Mouse (Mus musculus): ENCODE data around the gene Phf21a. TPM values are rescaled to one million over a fixed set of nuclear protein-coding genes. Genes with fewer than 3 reads are reported as not detected.

Phf21a gene
- polyA plus RNA-seq, 1 experiment from 2014 or later, result 30.3 TPM

- peaks cover 21% of the 10 kb centered on the region for H3K36me3 ChIP-seq
- H3K27me3 ChIP-seq (ENCODE audit: insufficient read depth, poor library complexity, severe bottlenecking), result peaks cover 68% of the 10 kb centered on the region
- H3K4me3 ChIP-seq, result no peak overlapping the region
- H3K9me3 ChIP-seq, result no peaks in the 10 kb centered on the region
- no peak for DNase-seq (ENCODE audit: low spot score)
- H3K4me1 ChIP-seq, result peaks cover 24% of the 10 kb centered on the region
- H3K27ac ChIP-seq, result no peak overlapping the region
- 27% methylated on average over 20 of the region's 20 CpGs for WGBS
These were observed 274.6 kb downstream of the Phf21a start for GRCm38 (mm10) chr2:92367383-92368029.

DNA sequence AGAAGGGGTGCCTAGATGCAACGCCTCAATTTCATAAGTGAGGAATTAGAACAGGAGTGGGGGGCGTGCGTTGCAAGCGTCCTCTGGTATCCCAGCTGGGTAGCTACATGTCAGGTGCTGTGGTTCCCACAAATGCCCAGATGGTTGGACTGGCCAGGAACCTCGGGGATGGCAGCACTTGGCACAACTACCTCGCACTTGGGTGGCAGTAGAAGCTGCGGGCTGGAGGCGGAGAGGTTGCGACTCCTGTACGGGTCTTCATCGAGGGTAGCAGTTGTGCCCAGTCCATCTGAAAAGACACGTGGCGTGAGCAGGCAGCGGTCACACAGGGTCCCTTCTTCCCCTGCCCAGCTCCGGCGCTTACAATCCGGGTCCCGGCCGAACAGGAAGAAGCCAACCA, 277.5 kb downstream of the Phf21a start:
- Histone ChIP-seq H3K27me3 (ENCODE audit: insufficient read depth, poor library complexity, severe bottlenecking) (peaks cover 80% of the 10 kb centered on the region), H3K36me3 (no peaks in the 10 kb centered on the region), H3K27ac (peak overlapping the region; percentile 72), H3K4me1 (peaks cover 33% of the 10 kb centered on the region), H3K4me3 (peak overlapping the region; percentile 59), H3K9me3 (no peaks in the 10 kb centered on the region)
- 10% methylated on average over 19 of the region's 19 CpGs for WGBS
- DNase-seq (ENCODE audit: low spot score), result no peak

- no peak for DNase-seq (ENCODE audit: low spot score)
- Histone ChIP-seq H3K36me3 (no peaks in the 10 kb centered on the region), H3K27ac (peak overlapping the region; percentile 72), H3K27me3 (ENCODE audit: insufficient read depth, poor library complexity, severe bottlenecking) (peaks cover 76% of the 10 kb centered on the region), H3K9me3 (no peaks in the 10 kb centered on the region), H3K4me3 (peak overlapping the region; percentile 59), H3K4me1 (peaks cover 41% of the 10 kb centered on the region)
- WGBS, result 4% methylated on average over 44 of the region's 45 CpGs
These were observed 278.2 kb downstream of the Phf21a start for GRCm38 (mm10) chr2:92370821-92371805.

GRCm38 (mm10) chr2:92371971-92372690, 279.2 kb downstream of the Phf21a start:
- Histone ChIP-seq H3K36me3 (0 out of 2 replicates have a peak, but pooled peaks cover 1% of the 10 kb centered on the region), H3K4me1 (peaks cover 42% of the 10 kb centered on the region), H3K9me3 (no peaks in the 10 kb centered on the region), H3K4me3 (no peak overlapping the region), H3K27ac (no peak overlapping the region), H3K27me3 (ENCODE audit: insufficient read depth, poor library complexity, severe bottlenecking) (peaks cover 68% of the 10 kb centered on the region)
- DNase-seq (ENCODE audit: low spot score), result no peak
- 26% methylated on average over 10 of the region's 10 CpGs for WGBS

DNA sequence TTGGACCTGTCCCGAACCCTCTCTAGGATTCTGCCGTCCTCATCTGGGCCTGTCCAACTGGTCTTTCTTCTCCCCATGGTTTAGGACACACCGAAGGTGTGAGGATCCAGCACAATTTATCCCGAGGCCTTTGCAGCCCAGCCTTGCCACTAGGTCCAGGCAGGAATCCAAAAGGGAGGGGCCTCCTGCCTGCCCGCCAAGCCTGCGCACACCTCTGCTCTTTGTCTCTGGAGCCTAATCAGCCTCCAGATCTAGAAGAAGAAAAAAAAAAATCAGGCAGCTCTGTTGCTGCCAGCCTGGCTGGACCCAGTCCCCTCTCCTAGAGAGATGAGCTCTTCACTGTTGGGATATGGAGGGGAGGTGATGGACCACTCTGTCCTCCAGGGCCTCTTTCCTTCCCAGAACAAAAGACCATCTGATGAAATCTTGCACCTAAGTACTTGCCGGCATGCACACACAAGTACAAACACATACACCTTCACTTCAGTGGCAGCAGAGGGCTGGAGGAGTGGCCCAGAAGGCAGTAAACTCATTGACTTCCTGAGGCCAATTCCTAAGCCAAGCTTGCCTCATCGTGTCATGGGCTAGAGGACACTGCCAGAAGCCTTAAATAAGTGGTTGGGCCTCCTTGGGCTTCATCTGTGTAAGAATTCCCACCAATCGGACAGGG, 280.0 kb downstream of the Phf21a start:
- Histone ChIP-seq H3K9me3 (no peaks in the 10 kb centered on the region), H3K4me3 (no peak overlapping the region), H3K27me3 (ENCODE audit: insufficient read depth, poor library complexity, severe bottlenecking) (peaks cover 61% of the 10 kb centered on the region), H3K36me3 (peaks cover 8% of the 10 kb centered on the region; the same call in 1 of the 2 replicates), H3K4me1 (peaks cover 36% of the 10 kb centered on the region), H3K27ac (no peak overlapping the region)
- no peak for DNase-seq (ENCODE audit: low spot score)
- WGBS, result 59% methylated on average over 9 of the region's 9 CpGs

DNA sequence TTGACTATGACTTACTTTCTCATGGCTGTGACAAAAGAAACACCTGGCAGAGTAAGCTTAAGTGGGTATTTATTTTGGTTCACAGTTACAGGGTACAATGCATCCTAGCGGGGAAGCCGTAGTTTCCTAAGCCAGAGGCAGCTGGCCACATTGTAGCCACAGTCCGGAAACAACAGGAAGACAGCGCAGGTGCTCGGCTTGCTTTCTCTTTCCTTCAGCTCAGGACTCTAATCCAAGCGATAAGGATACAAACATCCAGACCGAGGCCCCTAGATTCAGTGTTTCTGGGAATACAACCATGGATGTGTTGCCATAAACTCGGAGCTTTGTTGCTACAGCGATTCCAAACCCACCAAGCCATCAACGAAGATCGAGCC, 280.5 kb downstream of the Phf21a start:
- Histone ChIP-seq H3K27ac (no peak overlapping the region), H3K4me3 (no peak overlapping the region), H3K36me3 (peaks cover 12% of the 10 kb centered on the region), H3K4me1 (peaks cover 36% of the 10 kb centered on the region), H3K27me3 (ENCODE audit: insufficient read depth, poor library complexity, severe bottlenecking) (peaks cover 56% of the 10 kb centered on the region), H3K9me3 (no peaks in the 10 kb centered on the region)
- DNase-seq (ENCODE audit: low spot score), result no peak
- 77% methylated on average over 11 of the region's 11 CpGs for WGBS

DNA sequence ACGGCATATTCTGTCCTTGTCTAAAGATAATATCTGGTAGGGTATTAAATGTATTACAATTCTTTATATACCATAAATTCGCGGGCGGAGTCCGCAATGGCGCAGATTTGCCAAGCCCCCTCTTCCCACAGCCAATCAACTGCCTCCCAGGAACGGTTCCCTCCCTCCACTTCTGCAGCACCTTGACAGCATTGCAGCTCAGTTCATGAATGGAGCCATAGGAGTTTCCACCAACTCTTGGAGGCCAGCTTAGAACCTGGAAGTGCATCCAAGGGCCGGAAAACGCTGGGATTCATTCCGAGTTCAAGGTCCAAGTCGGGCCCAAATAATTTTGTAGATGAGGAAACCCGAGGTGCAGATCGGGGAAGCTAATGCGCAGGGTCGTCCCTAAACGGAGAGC, 281.6 kb downstream of the Phf21a start, which contains the start of the genes Pex16 and Large2:
Pex16 (plus strand) TSS at position 163 of the 400 bp plus-strand sequence.
Large2 (minus strand) TSS at position 356 of the 400 bp plus-strand sequence.
- H3K27me3 ChIP-seq (ENCODE audit: insufficient read depth, poor library complexity, severe bottlenecking), result peaks cover 45% of the 10 kb centered on the region
- DNase-seq (ENCODE audit: low spot score), result peak; percentile 86
- 3% methylated on average over 16 of the region's 16 CpGs for WGBS
- peaks cover 23% of the 10 kb centered on the region for H3K36me3 ChIP-seq
- H3K9me3 ChIP-seq, result no peaks in the 10 kb centered on the region
- H3K4me3 ChIP-seq, result peak within 1 kb of the TSS; percentile 76
- H3K27ac ChIP-seq, result peak within 1 kb of the TSS; percentile 83
- H3K4me1 ChIP-seq, result peaks cover 36% of the 10 kb centered on the region

DNA sequence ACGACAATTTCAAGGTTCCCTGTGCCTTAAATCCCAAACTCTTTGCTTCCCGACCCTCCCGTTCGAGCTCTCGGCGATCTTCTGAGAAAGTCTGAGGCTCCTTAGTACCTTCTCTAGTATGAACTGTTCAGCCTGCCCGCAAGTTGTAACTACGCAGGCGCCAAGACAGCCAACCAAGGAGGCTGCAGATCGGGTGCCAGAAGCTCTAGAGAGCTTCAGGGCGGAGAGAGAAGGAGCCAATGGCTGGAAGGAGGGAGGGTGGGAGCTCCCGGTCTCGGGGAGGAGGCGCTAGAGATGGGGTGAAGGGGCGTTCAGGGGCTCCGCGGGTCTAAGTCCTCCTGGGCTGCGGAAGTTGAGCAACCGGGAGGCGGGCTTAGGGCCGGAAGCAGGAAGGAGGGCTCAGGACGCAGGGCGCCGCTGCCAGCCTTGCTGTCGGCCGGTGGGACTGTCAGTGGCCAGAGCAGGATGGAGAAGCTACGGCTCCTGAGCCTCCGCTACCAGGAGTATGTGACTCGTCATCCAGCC, 282.2 kb downstream of the Phf21a start:
- WGBS, result under 1% methylated on average over 29 of the region's 29 CpGs
- Histone ChIP-seq H3K4me1 (peaks cover 36% of the 10 kb centered on the region), H3K9me3 (no peaks in the 10 kb centered on the region), H3K4me3 (peak overlapping the region; percentile 76), H3K27me3 (ENCODE audit: insufficient read depth, poor library complexity, severe bottlenecking) (peaks cover 38% of the 10 kb centered on the region), H3K36me3 (peaks cover 29% of the 10 kb centered on the region), H3K27ac (peak overlapping the region; percentile 83)
- DNase-seq (ENCODE audit: low spot score), result peak; percentile 99

DNA sequence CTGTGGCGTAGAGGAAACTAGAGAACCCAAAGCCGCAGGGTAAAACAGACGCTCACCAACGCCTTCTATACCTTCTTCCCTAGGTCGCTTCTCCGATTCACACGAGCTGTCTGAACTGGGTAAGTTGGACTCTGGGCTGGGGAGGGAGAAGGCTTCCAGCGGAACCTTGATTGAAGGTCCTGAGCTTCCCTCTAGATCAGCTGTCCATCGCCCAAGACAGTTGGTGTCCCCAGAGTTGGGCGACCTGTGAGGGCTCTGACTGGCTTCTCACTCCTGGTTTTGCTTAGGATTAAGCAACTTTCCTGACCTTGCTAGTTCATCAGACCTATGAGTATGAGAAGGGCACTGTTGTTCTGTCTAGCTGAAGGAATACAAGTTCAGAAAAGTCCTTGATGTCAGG, 282.9 kb downstream of the Phf21a start:
- peaks cover 30% of the 10 kb centered on the region for H3K4me1 ChIP-seq

GRCm38 (mm10) chr2:92376300-92376699, 283.4 kb downstream of the Phf21a start:
- no peaks in the 10 kb centered on the region for H3K9me3 ChIP-seq
- H3K27ac ChIP-seq, result 0 out of 2 replicates have a peak overlapping the region, but pooled peaks have one; percentile 83
- H3K4me1 ChIP-seq, result peaks cover 25% of the 10 kb centered on the region
- WGBS, result 84% methylated on average over 6 of the region's 6 CpGs
- H3K36me3 ChIP-seq, result peaks cover 40% of the 10 kb centered on the region
- peak overlapping the region; percentile 76 for H3K4me3 ChIP-seq
- H3K27me3 ChIP-seq (ENCODE audit: insufficient read depth, poor library complexity, severe bottlenecking), result peaks cover 27% of the 10 kb centered on the region
- DNase-seq (ENCODE audit: low spot score), result no peak

More for the DNA sequence above, 282.9 kb downstream of the Phf21a start:
- Histone ChIP-seq H3K36me3 (peaks cover 35% of the 10 kb centered on the region), H3K9me3 (no peaks in the 10 kb centered on the region), H3K27ac (peak overlapping the region; percentile 83), H3K4me3 (peak overlapping the region; percentile 76), H3K27me3 (ENCODE audit: insufficient read depth, poor library complexity, severe bottlenecking) (peaks cover 32% of the 10 kb centered on the region)
- WGBS, result 12% methylated on average over 10 of the region's 10 CpGs
- DNase-seq (ENCODE audit: low spot score), result no peak

DNA sequence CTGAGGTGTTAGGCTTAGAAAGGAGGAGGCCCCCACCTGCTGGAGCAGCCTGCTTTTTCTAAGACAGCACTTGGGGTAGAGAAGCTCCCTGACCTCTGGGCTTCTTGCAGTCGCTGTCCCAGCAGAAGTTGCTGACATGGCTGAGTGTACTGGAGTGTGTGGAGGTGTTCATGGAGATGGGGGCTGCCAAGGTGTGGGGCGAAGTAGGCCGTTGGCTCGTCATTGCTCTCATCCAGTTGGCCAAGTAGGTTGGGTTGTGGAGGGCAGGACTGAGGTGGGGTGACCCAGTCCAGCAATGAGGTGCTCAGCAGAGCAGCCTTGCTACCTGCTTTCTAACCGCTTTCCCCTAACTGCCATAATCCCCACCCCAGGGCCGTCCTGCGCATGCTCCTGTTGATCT, 284.4 kb downstream of the Phf21a start:
- 89% methylated on average over 7 of the region's 7 CpGs for WGBS
- H3K9me3 ChIP-seq, result no peaks in the 10 kb centered on the region
- peaks cover 17% of the 10 kb centered on the region for H3K27me3 ChIP-seq (ENCODE audit: insufficient read depth, poor library complexity, severe bottlenecking)
- no peak for DNase-seq (ENCODE audit: low spot score)
- no peak overlapping the region for H3K27ac ChIP-seq
- peaks cover 50% of the 10 kb centered on the region for H3K36me3 ChIP-seq
- H3K4me3 ChIP-seq, result no peak overlapping the region
- H3K4me1 ChIP-seq, result peaks cover 20% of the 10 kb centered on the region

All from heart, embryonic 10.5 days (tissue).